Mouse (Mus musculus): ENCODE results near the gene Grin3b.
"Not testable (repeated sequence)": the region's sequence is repeated elsewhere in the genome, so short reads cannot be mapped to it uniquely, and the experiment has no call there.

DNA sequence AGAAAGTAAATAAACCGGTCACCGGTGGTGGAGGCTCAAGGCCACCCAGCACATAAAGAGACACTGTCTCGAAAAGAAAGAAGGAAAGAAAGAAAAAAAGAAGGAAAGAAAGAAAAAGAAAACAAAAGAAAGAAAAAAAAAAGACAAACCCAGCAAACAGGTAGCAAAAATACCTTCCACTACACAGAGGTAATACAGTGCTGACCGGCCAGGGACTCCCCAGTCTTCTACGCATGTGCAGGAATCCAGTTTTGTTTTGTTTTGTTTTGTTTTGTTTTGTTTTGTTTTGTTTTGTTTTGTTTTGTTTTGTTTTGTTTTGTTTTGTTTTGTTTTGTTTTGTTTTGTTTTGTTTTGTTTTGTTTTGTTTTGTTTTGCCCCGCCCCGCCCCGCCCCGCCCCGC, 11.1 kb upstream of the Grin3b start:
- TF ChIP-seq CTCF (IDR thresholded peaks at IDR 0.05; ENCODE audit: borderline replicate concordance, extremely low read depth, insufficient read depth, insufficient read length); POLR2A (IDR thresholded peaks at IDR 0.05; ENCODE audit: borderline replicate concordance, extremely low read depth, insufficient read depth, insufficient read length, poor library complexity, severe bottlenecking): not testable (repeated sequence)

Measured in brain, embryonic 14.5 days (tissue).